Mouse (Mus musculus): ENCODE results near the gene Pskh1.
A peak's percentile ranks its signal among the peaks of the same experiment; 100 is the strongest.

The Pskh1 gene

DNA sequence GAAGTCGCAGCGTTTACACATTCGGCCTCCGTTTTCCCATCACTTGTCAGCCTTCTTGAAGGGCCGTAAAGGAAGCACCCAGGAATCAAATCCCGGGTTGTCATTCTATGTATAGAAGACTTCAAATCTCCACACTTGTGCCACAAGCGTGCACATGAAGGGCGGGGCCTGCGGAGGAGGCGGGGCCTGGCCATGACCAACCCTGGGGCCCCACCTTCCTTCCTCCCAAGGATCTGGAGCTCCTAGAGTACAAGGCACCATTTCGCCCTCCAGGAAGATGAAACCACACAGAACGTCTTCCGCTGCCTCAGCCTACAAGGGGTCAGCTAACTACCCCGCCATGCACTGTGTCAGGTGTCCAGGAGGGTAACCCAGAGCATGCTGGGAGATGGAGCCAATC lies 60.9 kb downstream of the Pskh1 start:
- no peak for DNase-seq

- DNase-seq: no peak
Measured at GRCm38 (mm10) chr8:105961536-105961935, 61.3 kb downstream of the Pskh1 start.

DNA sequence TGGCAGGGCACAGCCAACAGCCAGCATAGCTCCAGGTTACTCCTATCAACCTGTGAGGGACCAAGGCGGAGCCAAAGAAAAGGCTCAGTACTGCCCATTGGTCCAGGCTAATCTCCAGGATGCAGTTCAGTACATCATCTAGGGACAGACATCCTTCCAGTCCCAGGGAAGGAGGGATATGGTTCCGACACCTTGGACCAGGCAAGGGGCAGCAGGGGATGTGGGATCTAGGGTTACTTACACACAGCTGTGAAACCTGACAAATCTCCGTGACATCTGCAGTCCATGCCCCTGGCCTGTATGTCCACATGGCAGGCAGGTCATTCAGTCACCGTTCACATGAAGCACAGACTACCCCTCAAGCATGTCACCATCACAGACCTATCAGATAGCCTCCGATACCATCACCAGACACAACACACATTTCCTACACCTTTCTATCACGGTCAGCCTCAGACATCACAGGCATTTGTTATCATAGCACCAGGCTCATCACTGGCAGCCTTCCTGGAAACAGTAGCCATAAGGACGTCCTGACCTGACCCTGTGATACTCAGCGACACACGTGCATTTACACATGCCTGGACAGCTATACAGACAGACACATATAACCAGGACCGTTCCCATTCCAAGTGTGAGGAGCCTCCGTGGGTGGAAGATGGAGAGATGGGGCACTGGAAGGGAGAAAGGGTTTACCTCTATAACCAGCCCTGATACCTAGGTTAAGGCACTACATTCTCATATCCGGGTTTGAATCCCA lies 64.4 kb downstream of the Pskh1 start:
- DNase-seq: no peak

DNA sequence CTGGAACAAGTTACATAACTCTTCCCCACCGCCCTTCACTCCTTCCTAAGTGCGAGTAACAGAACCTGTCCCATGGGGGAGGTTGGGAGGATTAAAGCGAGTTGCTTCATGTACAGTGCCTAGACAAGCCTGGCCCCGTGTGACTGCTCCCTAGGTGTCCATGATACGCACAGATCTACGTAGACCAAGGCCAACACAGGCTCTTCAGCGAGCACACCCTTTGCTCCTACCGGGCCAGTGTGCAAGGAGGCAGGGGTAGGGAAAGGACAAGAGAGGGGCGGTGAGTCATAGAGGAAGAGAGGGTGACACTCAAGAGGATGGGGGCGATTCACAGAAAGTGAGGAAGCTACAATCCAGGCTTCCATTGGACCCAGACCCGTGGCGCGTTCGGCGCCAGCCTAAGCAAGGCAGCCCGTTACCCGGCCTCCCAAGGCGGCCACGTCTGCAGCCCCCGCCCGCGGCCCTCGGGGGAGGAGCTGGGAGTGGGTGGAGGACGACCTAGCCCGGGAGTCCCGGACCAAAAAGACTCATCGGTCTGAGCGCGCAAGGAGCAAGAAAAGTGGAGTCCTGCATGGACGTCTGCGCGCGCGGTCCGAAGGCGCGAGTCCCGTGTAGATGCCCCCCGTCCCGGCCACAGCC lies 65.1 kb downstream of the Pskh1 start:
- DNase-seq: peak; percentile 56

- peak; percentile 77 for DNase-seq
Measured at GRCm38 (mm10) chr8:105965905-105966341, 65.7 kb downstream of the Pskh1 start, which contains the start of gene Slc12a4. Slc12a4 (minus strand) TSS chr8:105966097.

- no peak for DNase-seq
Measured at GRCm38 (mm10) chr8:105966692-105967311, 66.6 kb downstream of the Pskh1 start.

- DNase-seq: no peak
Measured at GRCm38 (mm10) chr8:105969367-105969766, 69.1 kb downstream of the Pskh1 start.

- DNase-seq: no peak
Measured at GRCm38 (mm10) chr8:105971019-105971720, 70.9 kb downstream of the Pskh1 start.

- no peak for DNase-seq
Measured at GRCm38 (mm10) chr8:105975363-105975762, 75.1 kb downstream of the Pskh1 start.

DNA sequence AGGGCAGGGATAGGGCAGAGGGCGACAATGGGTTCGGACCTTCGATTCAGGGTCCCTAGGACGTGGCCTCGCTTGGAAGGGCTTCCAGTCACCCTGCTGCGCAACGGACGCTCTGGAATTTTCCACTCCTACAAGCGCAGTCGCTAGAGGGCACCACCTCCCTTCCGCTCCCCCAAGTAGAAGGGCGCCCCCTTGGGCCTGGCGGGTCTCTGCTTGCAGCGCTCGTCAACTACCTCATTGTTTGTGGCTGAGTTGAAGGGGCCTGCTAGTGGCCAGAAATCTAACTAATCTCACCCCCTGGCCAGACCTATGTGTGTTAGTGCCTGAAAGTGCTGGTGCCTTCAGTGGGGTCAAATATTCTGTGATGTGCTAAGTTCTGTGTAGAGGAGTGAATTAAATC lies 79.1 kb downstream of the Pskh1 start, which contains the start of gene Dpep3:
Gene Dpep3 (minus strand): TSS at position 105 of the 400 bp plus-strand sequence.
- no peak for DNase-seq

GRCm38 (mm10) chr8:105981146-105981545 lies 80.9 kb downstream of the Pskh1 start:
- no peak for DNase-seq
